Mouse (Mus musculus) bone marrow macrophage, adult 2 months (primary cell): Measurements from ENCODE around the gene Ndrg2.

Experiments
- CTCF ChIP-seq: IDR thresholded peaks from 2 replicates; pipeline ENCODE4 v1.5.1; 2012; ENCODE audit warnings: low read depth, mild to moderate bottlenecking, low read length, moderate library complexity
- POLR2A ChIP-seq: IDR thresholded peaks from 2 replicates; pipeline ENCODE4 v1.6.1; 2012; ENCODE audit warnings: mild to moderate bottlenecking, low read depth, low read length, borderline replicate concordance

DNA sequence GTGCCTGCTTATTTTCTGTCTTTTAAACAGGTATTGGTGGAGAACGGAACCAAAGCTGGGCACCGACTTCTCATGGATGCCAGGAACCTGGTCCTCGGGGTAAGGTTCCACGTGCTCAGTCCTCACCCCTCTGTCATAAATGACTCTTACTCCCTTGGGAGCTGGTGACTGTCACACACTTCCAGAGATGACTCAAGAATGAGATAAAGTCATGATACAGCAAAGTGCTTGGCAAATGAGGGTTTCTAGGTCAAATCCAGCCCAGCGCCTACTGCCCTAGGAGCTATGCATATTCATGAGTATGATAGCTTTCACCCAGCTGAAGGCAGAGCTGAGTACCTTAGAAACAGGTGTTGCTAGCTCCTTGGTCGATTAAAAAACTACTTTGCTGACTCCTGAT is 24.1 kb downstream of the Ndrg2 start:
- no peak for TF ChIP-seq POLR2A
- no peak for TF ChIP-seq CTCF
